8 mouse cellular contexts compared by ENCODE assay signal in the genomic region with DNA sequence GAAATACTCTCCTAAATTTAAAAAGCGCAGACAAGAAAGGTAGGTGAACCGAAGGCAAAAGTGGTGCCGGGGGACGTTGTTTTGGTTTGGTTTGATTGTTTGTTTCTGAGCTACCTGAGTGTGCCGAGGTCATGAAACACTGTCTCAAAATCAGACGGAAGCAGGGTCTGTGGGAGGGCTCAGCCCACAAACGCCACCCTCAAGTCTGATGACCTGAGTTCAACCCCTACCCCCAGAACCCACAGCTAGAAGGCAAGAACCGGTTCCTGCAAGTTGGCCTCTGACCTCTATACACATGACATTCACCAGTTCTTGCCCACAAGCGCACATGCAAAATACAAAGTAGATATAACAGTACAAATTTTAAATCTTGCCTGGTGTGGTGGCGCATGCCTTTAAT. TPM values are rescaled to one million over a fixed set of nuclear protein-coding genes. Genes with fewer than 3 reads are reported as not detected.
DNase-seq lines count a peak whose midpoint lies in the region; ATAC-seq and TF ChIP-seq lines count a peak whose summit lies in the region.

No protein-coding gene starts in this region.

- H3K36me3 ChIP-seq in hindbrain, postnatal 0 days (ENCODE audit: insufficient read depth, low read length) = no peaks in the 10 kb centered on the region
- no peaks in the 10 kb centered on the region for H3K36me3 ChIP-seq in hindbrain, embryonic 16.5 days (ENCODE audit: control insufficient read depth, insufficient read depth, low read length)
- H3K36me3 ChIP-seq in midbrain, embryonic 15.5 days (replicated peaks) = no peaks in the 10 kb centered on the region
- no peaks in the 10 kb centered on the region for H3K36me3 ChIP-seq in midbrain, embryonic 11.5 days (ENCODE audit: control insufficient read depth, insufficient read depth, low read length)
- no peaks in the 10 kb centered on the region for H3K36me3 ChIP-seq in stomach, embryonic 15.5 days

- ATAC-seq in hindbrain, postnatal 0 days = no peak
- ATAC-seq in hindbrain, embryonic 16.5 days = no peak
- no peak for ATAC-seq in midbrain, embryonic 15.5 days (replicated peaks)
- ATAC-seq in midbrain, embryonic 11.5 days (ENCODE audit: low FRiP score) = no peak
- ATAC-seq in activated CD4-positive, CD25-positive, alpha-beta regulatory T cell, adult 4 months = peak; percentile 49
- ATAC-seq in stomach, embryonic 15.5 days (ENCODE audit: insufficient read depth, low FRiP score, low read depth) = no peak

- DNase-seq in hindbrain, postnatal 0 days (ENCODE audit: low spot score) = no peak
- no peak for DNase-seq in midbrain, embryonic 11.5 days (ENCODE audit: low spot score, missing footprints)
- no peak for DNase-seq in spleen, postnatal 10 days (ENCODE audit: low spot score in 2 of 2)
- DNase-seq in adrenal gland, postnatal 10 days = no peak

- H3K9ac ChIP-seq in hindbrain, postnatal 0 days (replicated peaks; ENCODE audit: low read length) = no peak overlapping the region
- no peak overlapping the region for H3K9ac ChIP-seq in hindbrain, embryonic 16.5 days (ENCODE audit: low read depth, low read length)
- no peak overlapping the region for H3K9ac ChIP-seq in midbrain, embryonic 15.5 days
- no peak overlapping the region for H3K9ac ChIP-seq in midbrain, embryonic 11.5 days (ENCODE audit: low read length)
- H3K9ac ChIP-seq in stomach, embryonic 15.5 days = no peak overlapping the region

- H3K9me3 ChIP-seq in hindbrain, postnatal 0 days (ENCODE audit: low read length) = no peaks in the 10 kb centered on the region
- H3K9me3 ChIP-seq in hindbrain, embryonic 16.5 days (ENCODE audit: control insufficient read depth, low read length) = no peaks in the 10 kb centered on the region
- no peaks in the 10 kb centered on the region for H3K9me3 ChIP-seq in midbrain, embryonic 15.5 days
- no peaks in the 10 kb centered on the region for H3K9me3 ChIP-seq in midbrain, embryonic 11.5 days (ENCODE audit: control insufficient read depth, low read length)
- H3K9me3 ChIP-seq in stomach, embryonic 15.5 days = no peaks in the 10 kb centered on the region

- WGBS in hindbrain, postnatal 0 days = 85% methylated on average over 10 of the region's 10 CpGs
- 90% methylated on average over 10 of the region's 10 CpGs for WGBS in hindbrain, embryonic 16.5 days
- 86% methylated on average over 10 of the region's 10 CpGs for WGBS in midbrain, embryonic 15.5 days
- WGBS in midbrain, embryonic 11.5 days = 86% methylated on average over 10 of the region's 10 CpGs
- WGBS in stomach, embryonic 15.5 days = 70% methylated on average over 10 of the region's 10 CpGs

- no peaks in the 10 kb centered on the region for H3K27me3 ChIP-seq in hindbrain, postnatal 0 days (ENCODE audit: insufficient read depth, low read length)
- no peaks in the 10 kb centered on the region for H3K27me3 ChIP-seq in hindbrain, embryonic 16.5 days (replicated peaks; ENCODE audit: control insufficient read depth, insufficient read depth, low read length)
- H3K27me3 ChIP-seq in midbrain, embryonic 15.5 days (replicated peaks) = no peaks in the 10 kb centered on the region
- H3K27me3 ChIP-seq in midbrain, embryonic 11.5 days (ENCODE audit: control insufficient read depth, insufficient read depth, low read length) = no peaks in the 10 kb centered on the region
- H3K27me3 ChIP-seq in stomach, embryonic 15.5 days (replicated peaks) = no peaks in the 10 kb centered on the region

- H3K4me2 ChIP-seq in hindbrain, postnatal 0 days (ENCODE audit: low read depth, low read length) = peak overlapping the region; percentile 35
- H3K4me2 ChIP-seq in hindbrain, embryonic 16.5 days (ENCODE audit: low read length) = no peak overlapping the region; the same call in 1 of the 2 replicates
- peak overlapping the region; percentile 28; the same call in 1 of the 2 replicates for H3K4me2 ChIP-seq in midbrain, embryonic 15.5 days
- H3K4me2 ChIP-seq in midbrain, embryonic 11.5 days = no peak overlapping the region
- H3K4me2 ChIP-seq in stomach, embryonic 15.5 days = peak overlapping the region; percentile 38

- H3K27ac ChIP-seq in hindbrain, postnatal 0 days = 0 out of 2 replicates have a peak overlapping the region, but pooled peaks have one; percentile 20
- H3K27ac ChIP-seq in hindbrain, embryonic 16.5 days (ENCODE audit: low read depth, low read length) = no peak overlapping the region
- no peak overlapping the region for H3K27ac ChIP-seq in midbrain, embryonic 15.5 days
- H3K27ac ChIP-seq in midbrain, embryonic 11.5 days (ENCODE audit: low read depth, low read length) = no peak overlapping the region
- H3K27ac ChIP-seq in stomach, embryonic 15.5 days = no peak overlapping the region

- H3K4me3 ChIP-seq in hindbrain, postnatal 0 days (ENCODE audit: low read length) = no peak overlapping the region
- H3K4me3 ChIP-seq in hindbrain, embryonic 16.5 days (ENCODE audit: low read length) = no peak overlapping the region
- no peak overlapping the region for H3K4me3 ChIP-seq in midbrain, embryonic 15.5 days
- no peak overlapping the region for H3K4me3 ChIP-seq in midbrain, embryonic 11.5 days (ENCODE audit: low read depth, low read length)
- no peak overlapping the region for H3K4me3 ChIP-seq in stomach, embryonic 15.5 days (replicated peaks)

- no peaks in the 10 kb centered on the region for H3K4me1 ChIP-seq in hindbrain, postnatal 0 days (ENCODE audit: insufficient read depth, low read length)
- no peaks in the 10 kb centered on the region; the same call in 1 of the 2 replicates for H3K4me1 ChIP-seq in hindbrain, embryonic 16.5 days (ENCODE audit: control insufficient read depth, insufficient read depth, low read depth, low read length)
- peaks cover 2% of the 10 kb centered on the region; the same call in 1 of the 2 replicates for H3K4me1 ChIP-seq in midbrain, embryonic 15.5 days
- H3K4me1 ChIP-seq in midbrain, embryonic 11.5 days (ENCODE audit: control insufficient read depth, insufficient read depth, low read length) = no peaks in the 10 kb centered on the region
- H3K4me1 ChIP-seq in stomach, embryonic 15.5 days = 0 out of 2 replicates have a peak, but pooled peaks cover 8% of the 10 kb centered on the region

- TF ChIP-seq CTCF in hindbrain, postnatal 0 days (IDR thresholded peaks at IDR 0.05; ENCODE audit: low read depth) = no peak

RNA-seq across cellular contexts. Expression of a gene that starts 43.0 kb away (rescaled TPM):
- total RNA-seq in hindbrain, postnatal 0 days (2014; rRNA removed) = 31.4 and 33.6 TPM in 2 replicates
- polyA plus RNA-seq in hindbrain, postnatal 0 days (2015; fragmentation: Nextera tagmentation; extraction: Ambion mirVana) = 42.1 and 44.4 TPM in 2 replicates
- polyA plus RNA-seq in hindbrain, embryonic 16.5 days (2015; fragmentation: Nextera tagmentation; extraction: Ambion mirVana) = 47.2 and 47.5 TPM in 2 replicates
- polyA plus RNA-seq in midbrain, embryonic 15.5 days (2015; fragmentation: Nextera tagmentation; extraction: Ambion mirVana) = 50.2 and 54.2 TPM in 2 replicates
- polyA plus RNA-seq in midbrain, embryonic 11.5 days (2014; fragmentation: Nextera tagmentation; extraction: Ambion mirVana) = 49.1 and 53.8 TPM in 2 replicates
- polyA plus RNA-seq in activated CD4-positive, CD25-positive, alpha-beta regulatory T cell, adult 4 months (2017; shearing (Covaris generic)) = 10 to 100 TPM; 45.4 to 46.4 TPM
- 53.3 and 55.9 TPM in 2 replicates for polyA plus RNA-seq in stomach, embryonic 15.5 days (2015; fragmentation: Nextera tagmentation; extraction: Ambion mirVana)
- 10 to 100 TPM; 56.0 to 64.5 TPM for total RNA-seq in adrenal gland, postnatal 10 days (2021)

Comparison
In these comparisons a context has a peak if more than half of its experiments do, and no peak if none do; other contexts are left out.
1. H3K4me2 ChIP-seq: peak in hindbrain, postnatal 0 days (single experiment), midbrain, embryonic 15.5 days (single experiment) and stomach, embryonic 15.5 days (single experiment); none in hindbrain, embryonic 16.5 days (single experiment) and midbrain, embryonic 11.5 days (single experiment).